Mouse (Mus musculus) brain, embryonic 14.5 days (tissue): ENCODE data around the gene Gm49510.

Experiments
- CTCF ChIP-seq: fragments of 200-500 bp; IDR thresholded peaks from 2 replicates; pipeline ENCODE4 v1.5.1; 2012; ENCODE audit warnings: inconsistent platforms, mild to moderate bottlenecking, moderate library complexity, borderline replicate concordance; ENCODE audit not compliant: insufficient read depth, insufficient read length; ENCODE audit errors: extremely low read depth
- POLR2A ChIP-seq: fragments of 200-500 bp; IDR thresholded peaks from 2 replicates; pipeline ENCODE4 v1.6.1; 2012; ENCODE audit warnings: mild to moderate bottlenecking, inconsistent platforms, borderline replicate concordance; ENCODE audit not compliant: poor library complexity, insufficient read depth, insufficient read length, severe bottlenecking; ENCODE audit errors: extremely low read depth

DNA sequence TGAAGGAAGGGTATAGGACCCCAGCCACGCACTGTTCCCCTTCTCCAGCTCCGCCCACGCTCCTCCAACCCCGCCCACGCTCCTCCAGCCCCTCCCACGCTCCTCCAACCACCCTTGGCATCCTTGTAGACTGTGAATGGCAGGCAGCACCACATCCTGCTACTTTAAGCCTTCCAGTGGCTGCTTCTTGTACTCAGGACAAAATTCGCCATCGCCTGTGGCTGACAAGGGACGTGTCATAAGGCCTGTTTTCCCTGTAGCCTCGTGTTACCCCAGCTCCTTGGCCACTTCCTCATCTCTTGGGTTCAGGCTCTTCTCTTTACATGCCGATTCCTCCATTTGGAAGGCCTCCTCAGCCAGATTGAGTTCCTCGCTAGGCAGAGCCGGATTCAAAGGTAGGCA is 35.6 kb upstream of the Gm49510 start:
- TF ChIP-seq CTCF: no peak
- TF ChIP-seq POLR2A: no peak
